Mouse (Mus musculus) limb, embryonic 13.5 days (tissue): Measurements from ENCODE around the gene 4833420G17Rik. TPM values are rescaled to one million over a fixed set of nuclear protein-coding genes. Genes with fewer than 3 reads are reported as not detected.
"Not testable (repeated sequence)": the region's sequence is repeated elsewhere in the genome, so short reads cannot be mapped to it uniquely, and the experiment has no call there.

Experiments
- ATAC-seq: fragments of 200-750 bp; cut with Nextera tagmentation; 2 replicates; pipeline ENCODE4 v1.8.0; 2017; ENCODE audit warnings: low read depth, moderate number of reproducible peaks, moderate TSS enrichment; ENCODE audit not compliant: low FRiP score
- H3K27ac ChIP-seq: fragments of 300-500 bp; sonication (generic); 2 replicates; pipeline ENCODE4 v1.5.1; 2015; ENCODE audit warnings: inconsistent platforms, mild to moderate bottlenecking, moderate library complexity
- H3K27me3 ChIP-seq: fragments of 300-500 bp; sonication (generic); 2 replicates; pipeline ENCODE4 v1.6.1; 2015; ENCODE audit warnings: mild to moderate bottlenecking, inconsistent platforms
- H3K36me3 ChIP-seq: fragments of 300-500 bp; sonication (generic); 2 replicates; pipeline ENCODE4 v1.6.1; 2015; ENCODE audit warnings: inconsistent platforms, mild to moderate bottlenecking, moderate library complexity
- H3K4me1 ChIP-seq: fragments of 300-500 bp; sonication (generic); 2 replicates; pipeline ENCODE4 v1.6.1; 2015; ENCODE audit warnings: inconsistent platforms
- H3K4me2 ChIP-seq: fragments of 300-500 bp; sonication (generic); replicated peaks from 2 replicates; pipeline ENCODE4 v1.6.1; 2015; ENCODE audit warnings: inconsistent platforms, mild to moderate bottlenecking, moderate library complexity
- H3K4me3 ChIP-seq: fragments of 300-500 bp; sonication (generic); 2 replicates; pipeline ENCODE4 v1.5.1; 2015; ENCODE audit warnings: moderate library complexity, mild to moderate bottlenecking, inconsistent platforms
- H3K9ac ChIP-seq: fragments of 300-500 bp; sonication (generic); 2 replicates; pipeline ENCODE4 v1.6.1; 2015; ENCODE audit warnings: mild to moderate bottlenecking, inconsistent platforms
- H3K9me3 ChIP-seq: fragments of 300-500 bp; sonication (generic); 2 replicates; pipeline ENCODE4 v1.6.1; 2016; ENCODE audit warnings: inconsistent platforms
- WGBS: fragments of 180-500 bp; shearing (Covaris S2); methylation state at CpG from one replicate; pipeline ENCODE4 v1.1.7; 2015; 5-methylcytosine and 5-hydroxymethylcytosine counted together
- polyA plus RNA-seq: library from polyadenylated mRNA; unstranded; fragments of >200 nt; fragmentation: Nextera tagmentation; extraction: Ambion mirVana; gene quantifications from 2 replicates; pipeline ENCODE4 v1.2.1, GENCODE M21; 2015

4833420G17Rik gene
- polyA plus RNA-seq, 1 experiment from 2014 or later, result 85.4 TPM

- H3K36me3 ChIP-seq, result peaks cover 70% of the 10 kb centered on the region
- 91% methylated on average over 2 of the region's 2 CpGs for WGBS
- no peaks in the 10 kb centered on the region for H3K27me3 ChIP-seq
- no peaks in the 10 kb centered on the region for H3K9me3 ChIP-seq
- H3K4me3 ChIP-seq, result no peak overlapping the region
- H3K27ac ChIP-seq, result no peak overlapping the region
- H3K4me1 ChIP-seq, result no peaks in the 10 kb centered on the region
- ATAC-seq, result no peak
- H3K4me2 ChIP-seq, result no peak overlapping the region
- H3K9ac ChIP-seq, result no peak overlapping the region
Observed at GRCm38 (mm10) chr13:119477789-119478188, 15.2 kb downstream of the 4833420G17Rik start.

- peak overlapping the region; percentile 48 for H3K4me2 ChIP-seq
- no peaks in the 10 kb centered on the region for H3K27me3 ChIP-seq
- 70% methylated on average over 7 of the region's 7 CpGs for WGBS
Observed at GRCm38 (mm10) chr13:119487354-119487753, 24.8 kb downstream of the 4833420G17Rik start.

GRCm38 (mm10) chr13:119487880-119488580 is 25.5 kb downstream of the 4833420G17Rik start, which contains the start of the genes Tmem267 and 3110070M22Rik:
TSS of gene Tmem267 (plus strand) at chr13:119488039.
TSS of gene 3110070M22Rik (minus strand) at chr13:119488383.
- H3K4me2 ChIP-seq, result peak within 1 kb of the TSS; percentile 48
- peaks cover 38% of the 10 kb centered on the region for H3K36me3 ChIP-seq
- H3K4me3 ChIP-seq, result no peak within 1 kb of the TSS
- WGBS, result 75% methylated on average over 87 of the region's 87 CpGs
- no peaks in the 10 kb centered on the region for H3K4me1 ChIP-seq
- peak within 1 kb of the TSS; percentile 3; the same call in 1 of the 2 replicates for H3K27ac ChIP-seq
- peaks cover 20% of the 10 kb centered on the region for H3K9me3 ChIP-seq
- H3K27me3 ChIP-seq, result no peaks in the 10 kb centered on the region
- H3K9ac ChIP-seq, result peak within 1 kb of the TSS; percentile 37
- ATAC-seq, result no peak

More at GRCm38 (mm10) chr13:119487354-119487753, 24.8 kb downstream of the 4833420G17Rik start:
- ATAC-seq, result no peak
- Histone ChIP-seq H3K27ac (no peak overlapping the region), H3K4me1 (no peaks in the 10 kb centered on the region), H3K4me3 (no peak overlapping the region), H3K9ac (no peak overlapping the region), H3K9me3 (peaks cover 20% of the 10 kb centered on the region), H3K36me3 (peaks cover 42% of the 10 kb centered on the region)

- not testable (repeated sequence) for H3K4me2 ChIP-seq, H3K9ac ChIP-seq, H3K4me1 ChIP-seq, H3K27ac ChIP-seq, H3K27me3 ChIP-seq, H3K4me3 ChIP-seq, ATAC-seq, H3K36me3 ChIP-seq
- peaks cover 24% of the 10 kb centered on the region for H3K9me3 ChIP-seq
- 91% methylated on average over 10 of the region's 10 CpGs for WGBS
Observed at GRCm38 (mm10) chr13:119492083-119492482, 29.5 kb downstream of the 4833420G17Rik start.

DNA sequence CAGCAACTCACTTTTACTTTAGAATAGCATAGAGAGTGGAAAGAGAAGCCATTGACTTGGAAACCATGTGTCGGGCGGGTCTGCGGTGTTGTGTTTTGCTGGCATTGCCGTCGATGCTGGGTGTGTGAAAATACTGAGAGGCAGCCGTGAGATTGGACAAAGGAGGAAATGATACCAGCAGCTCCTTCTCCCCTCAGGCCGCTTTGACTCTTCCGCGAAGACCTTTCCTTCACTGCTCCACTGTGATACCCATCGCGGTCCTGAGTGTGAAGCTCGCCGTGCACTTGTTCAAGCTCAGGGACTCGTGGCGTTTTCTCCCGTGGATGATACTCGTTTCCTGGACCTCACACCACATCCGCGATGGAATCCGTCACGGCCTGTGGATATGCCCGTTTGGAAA is 32.4 kb downstream of the 4833420G17Rik start:
- not testable (repeated sequence) for H3K4me1 ChIP-seq, H3K27ac ChIP-seq, H3K9ac ChIP-seq, H3K4me2 ChIP-seq, H3K36me3 ChIP-seq, H3K4me3 ChIP-seq, H3K27me3 ChIP-seq
- peak; percentile 22; the same call in 1 of the 2 replicates for ATAC-seq
- WGBS, result 96% methylated on average over 13 of the region's 22 CpGs
- H3K9me3 ChIP-seq, result peaks cover 20% of the 10 kb centered on the region

Other genes with a start within 250 kb of the 4833420G17Rik start
- gene Paip1, start 34.2 kb upstream of the 4833420G17Rik start, polyA plus RNA-seq, result 94.3 and 100 TPM in 2 replicates
- 1.1 and 2.1 TPM in 2 replicates for gene Tmem267, start 25.3 kb downstream of the 4833420G17Rik start, polyA plus RNA-seq
- 1.7 and 1.8 TPM in 2 replicates for gene 3110070M22Rik, start 25.6 kb downstream of the 4833420G17Rik start, polyA plus RNA-seq
- gene Ccl28, start 161.1 kb downstream of the 4833420G17Rik start, polyA plus RNA-seq, result 0.18 and 0.23 TPM in 2 replicates
- 146 and 148 TPM in 2 replicates for gene Hmgcs1, start 227.6 kb downstream of the 4833420G17Rik start, polyA plus RNA-seq